Mouse (Mus musculus): ENCODE measurements around the gene Arhgdib. TPM values are rescaled to one million over a fixed set of nuclear protein-coding genes. Genes with fewer than 3 reads are reported as not detected.

Arhgdib gene
- total and polyA plus RNA-seq, 3 experiments = 321 to 1,150 (median 355) TPM

GRCm38 (mm10) chr6:136962957-136963356 is 21.3 kb upstream of the Arhgdib start:
- Histone ChIP-seq H3K9me3 (replicated peaks; ENCODE audit: low read length) (no peaks in the 10 kb centered on the region), H3K79me2 (replicated peaks; ENCODE audit: control insufficient read depth, extremely low read depth, insufficient read depth, poor library complexity, severe bottlenecking) (no peaks in the 10 kb centered on the region), H3K9ac (ENCODE audit: insufficient read depth, low read depth) (no peak overlapping the region), H3K4me3 (replicated peaks in 1 of 3; ENCODE audit: low read depth in 2 of 3, low read length in 2 of 3, poor library complexity in 1 of 3) (no peak overlapping the region), H3K36me3 (replicated peaks in 1 of 2; ENCODE audit: control insufficient read depth in 1 of 2, insufficient read depth in 1 of 2, low read length in 1 of 2) (no peaks in the 10 kb centered on the region), H3K4me1 (ENCODE audit: control insufficient read depth in 1 of 2, insufficient read depth in 2 of 2) (peaks cover 20 to 46% of the 10 kb centered on the region in 2 experiments), H3K27ac (ENCODE audit: insufficient read depth, low read depth) (no peak overlapping the region), H3K27me3 (replicated peaks) (no peaks in the 10 kb centered on the region), H3K4me2 (ENCODE audit: insufficient read depth, low read depth, poor library complexity, severe bottlenecking) (no peak overlapping the region)
- dilution Hi-C loops (cut with MboI; ENCODE audit: extremely low pct_ligation_motif_present, extremely low pct_unique_long_range_greater_than_20kb, low sequenced_read_pairs) = no loop called here
- no peak for DNase-seq (ENCODE audit: extremely low read depth)
- TF ChIP-seq IRF4 (IDR thresholded peaks at IDR 0.05; ENCODE audit: low read depth, low read length) (no peak), POLR2A (IDR thresholded peaks at IDR 0.05; ENCODE audit: low read depth, low read length) (no peak), MAX (IDR thresholded peaks at IDR 0.05; ENCODE audit: low read length) (no peak), MXI1 (IDR thresholded peaks at IDR 0.05; ENCODE audit: low read depth, low read length) (no peak)
- in situ Hi-C loops (cut with MboI; ENCODE audit: low pct_ligation_motif_present, low pct_unique_long_range_greater_than_20kb, low sequenced_read_pairs) = loop anchor here (10.0 kb wide), 1 partner anchor 128 kb away; the partner anchor contains the start of gene Smco3

GRCm38 (mm10) chr6:136959131-136959530 is 17.4 kb upstream of the Arhgdib start:
- Histone ChIP-seq H3K27ac (ENCODE audit: insufficient read depth, low read depth) (no peak overlapping the region), H3K4me2 (ENCODE audit: insufficient read depth, low read depth, poor library complexity, severe bottlenecking) (no peak overlapping the region), H3K36me3 (replicated peaks in 1 of 2; ENCODE audit: control insufficient read depth in 1 of 2, insufficient read depth in 1 of 2, low read length in 1 of 2) (no peaks in the 10 kb centered on the region), H3K4me1 (ENCODE audit: control insufficient read depth in 1 of 2, insufficient read depth in 2 of 2) (peaks cover 5 to 14% of the 10 kb centered on the region in 2 experiments; a peak in 3 of 4 replicates), H3K79me2 (replicated peaks; ENCODE audit: control insufficient read depth, extremely low read depth, insufficient read depth, poor library complexity, severe bottlenecking) (no peaks in the 10 kb centered on the region), H3K4me3 (replicated peaks in 1 of 3; ENCODE audit: low read depth in 2 of 3, low read length in 2 of 3, poor library complexity in 1 of 3) (no peak overlapping the region), H3K9ac (ENCODE audit: insufficient read depth, low read depth) (no peak overlapping the region), H3K9me3 (replicated peaks; ENCODE audit: low read length) (no peaks in the 10 kb centered on the region), H3K27me3 (replicated peaks) (no peaks in the 10 kb centered on the region)
- in situ Hi-C loops (cut with MboI; ENCODE audit: low pct_ligation_motif_present, low pct_unique_long_range_greater_than_20kb, low sequenced_read_pairs) = no loop called here
- TF ChIP-seq NRF1 (IDR thresholded peaks at IDR 0.05; ENCODE audit: low read depth, low read length) = no peak
- no peak for TF ChIP-seq MYC (IDR thresholded peaks at IDR 0.05; ENCODE audit: low read depth, low read length)
- TF ChIP-seq HCFC1 (IDR thresholded peaks at IDR 0.05; ENCODE audit: low read depth, low read length) = no peak
- TF ChIP-seq ZMIZ1 (IDR thresholded peaks at IDR 0.05; ENCODE audit: low read depth, low read length) = no peak
- no peak for TF ChIP-seq TBP (conservative IDR thresholded peaks at IDR 0.05; ENCODE audit: low read depth, low read length)
- no peak for TF ChIP-seq TCF12 (IDR thresholded peaks at IDR 0.05; ENCODE audit: low read depth, low read length)
- no peak for TF ChIP-seq JUND (conservative IDR thresholded peaks at IDR 0.05; ENCODE audit: low read depth, low read length)
- TF ChIP-seq GABPA (IDR thresholded peaks at IDR 0.05; ENCODE audit: insufficient replicate concordance, low read depth, low read length) = no peak
- TF ChIP-seq ELF1 (IDR thresholded peaks at IDR 0.05; ENCODE audit: low read depth, low read length) = no peak
- dilution Hi-C loops (cut with MboI; ENCODE audit: extremely low pct_ligation_motif_present, extremely low pct_unique_long_range_greater_than_20kb, low sequenced_read_pairs) = no loop called here
- DNase-seq (ENCODE audit: extremely low read depth) = no peak

- Histone ChIP-seq H3K36me3 (replicated peaks in 1 of 2; ENCODE audit: control insufficient read depth in 1 of 2, insufficient read depth in 1 of 2, low read length in 1 of 2) (no peaks in the 10 kb centered on the region), H3K9me3 (replicated peaks; ENCODE audit: low read length) (no peaks in the 10 kb centered on the region), H3K27ac (ENCODE audit: insufficient read depth, low read depth) (no peak overlapping the region), H3K79me2 (replicated peaks; ENCODE audit: control insufficient read depth, extremely low read depth, insufficient read depth, poor library complexity, severe bottlenecking) (no peaks in the 10 kb centered on the region), H3K27me3 (replicated peaks) (no peaks in the 10 kb centered on the region), H3K4me3 (replicated peaks in 1 of 3; ENCODE audit: low read depth in 2 of 3, low read length in 2 of 3, poor library complexity in 1 of 3) (no peak overlapping the region), H3K4me2 (ENCODE audit: insufficient read depth, low read depth, poor library complexity, severe bottlenecking) (no peak overlapping the region), H3K4me1 (ENCODE audit: control insufficient read depth in 1 of 2, insufficient read depth in 2 of 2) (no peaks in the 10 kb centered on the region), H3K9ac (ENCODE audit: insufficient read depth, low read depth) (no peak overlapping the region)
- in situ Hi-C loops (cut with MboI; ENCODE audit: low pct_ligation_motif_present, low pct_unique_long_range_greater_than_20kb, low sequenced_read_pairs) (no loop called here), dilution Hi-C loops (cut with MboI; ENCODE audit: extremely low pct_ligation_motif_present, extremely low pct_unique_long_range_greater_than_20kb, low sequenced_read_pairs) (no loop called here)
- no peak for DNase-seq (ENCODE audit: extremely low read depth)
- TF ChIP-seq EP300 (IDR thresholded peaks at IDR 0.05; ENCODE audit: low read length) = no peak
- TF ChIP-seq UBTF (IDR thresholded peaks at IDR 0.05; ENCODE audit: low read depth, low read length) = no peak
- TF ChIP-seq USF2 (conservative IDR thresholded peaks at IDR 0.05; ENCODE audit: low read depth, low read length) = no peak
Observed at GRCm38 (mm10) chr6:136957062-136957461, 15.4 kb upstream of the Arhgdib start.
